22 mouse cellular contexts compared by ENCODE assay signal in genomic region chr7:75500793-75501192, GRCm38 (mm10). TPM values are rescaled to one million over a fixed set of nuclear protein-coding genes. Genes with fewer than 3 reads are reported as not detected.
DNase-seq lines count a peak whose midpoint lies in the region; ATAC-seq and TF ChIP-seq lines count a peak whose summit lies in the region.
"Had no signal": no experiment of that assay in that cellular context is flagged by ENCODE, and none has a peak within 500 bp of the region (broad histone marks: within the 10 kb centered on the region; RNA-seq: fewer than 3 reads in every experiment).

No protein-coding gene starts in this region.

- H3K4me1 ChIP-seq in heart, embryonic 11.5 days (ENCODE audit: control insufficient read depth, insufficient read depth, low read length), result peaks cover 34% of the 10 kb centered on the region
- H3K4me1 ChIP-seq in intestine, postnatal 0 days (replicated peaks; ENCODE audit: control insufficient read depth, insufficient read depth, low read length), result peaks cover 17% of the 10 kb centered on the region; the same call in 1 of the 2 replicates
- H3K4me1 ChIP-seq in intestine, embryonic 15.5 days (replicated peaks), result peaks cover 3% of the 10 kb centered on the region
- H3K4me1 ChIP-seq: hindbrain, embryonic 12.5 days had no signal

- no peak overlapping the region for H3K4me3 ChIP-seq in heart, embryonic 11.5 days (ENCODE audit: low read depth, low read length)
- H3K4me3 ChIP-seq in intestine, postnatal 0 days (ENCODE audit: low read depth, low read length), result no peak overlapping the region
- no peak overlapping the region for H3K4me3 ChIP-seq in intestine, embryonic 15.5 days (replicated peaks)
- H3K4me3 ChIP-seq: embryonic facial prominence, embryonic 10.5 days; forebrain, embryonic 13.5 days; heart, embryonic 12.5 days; hindbrain, embryonic 12.5 days had no signal

- DNase-seq in heart, adult 9 months (ENCODE audit: low spot score in 2 of 2), result no peak
- peak; percentile 58 for DNase-seq in Muller cell, postnatal 12 days (ENCODE audit: inconsistent ontology term)
- no peak for DNase-seq in urinary bladder, postnatal 10 days (ENCODE audit: low spot score)
- no peak for DNase-seq in cerebellum, postnatal 4 days (ENCODE audit: low spot score in 2 of 2)
- DNase-seq: adrenal gland, postnatal 10 days; cerebellum, adult 18-20 months; cerebellum, adult 9-11 months; cerebellum, postnatal 36 days; forebrain, postnatal 0 days; gastrocnemius, postnatal 14 days; heart, postnatal 4 days; kidney, adult 2 months had no signal

- no peaks in the 10 kb centered on the region for H3K27me3 ChIP-seq in heart, embryonic 11.5 days (ENCODE audit: control insufficient read depth, insufficient read depth, low read length)
- no peaks in the 10 kb centered on the region for H3K27me3 ChIP-seq in intestine, postnatal 0 days (replicated peaks; ENCODE audit: control insufficient read depth, insufficient read depth, low read length)
- H3K27me3 ChIP-seq in intestine, embryonic 15.5 days (replicated peaks), result no peaks in the 10 kb centered on the region
- H3K27me3 ChIP-seq: forebrain, embryonic 13.5 days; heart, embryonic 12.5 days; hindbrain, embryonic 12.5 days had no signal

- H3K9ac ChIP-seq in heart, embryonic 11.5 days (ENCODE audit: low read depth, low read length), result no peak overlapping the region
- no peak overlapping the region for H3K9ac ChIP-seq in intestine, postnatal 0 days (ENCODE audit: low read depth, low read length)
- H3K9ac ChIP-seq in intestine, embryonic 15.5 days, result no peak overlapping the region
- H3K9ac ChIP-seq: forebrain, embryonic 13.5 days; forebrain, postnatal 0 days; heart, embryonic 12.5 days; hindbrain, embryonic 12.5 days had no signal

- H3K27ac ChIP-seq in heart, embryonic 11.5 days (ENCODE audit: low read depth, low read length), result peak overlapping the region; percentile 3; the same call in 1 of the 2 replicates
- peak overlapping the region; percentile 23 for H3K27ac ChIP-seq in intestine, postnatal 0 days (ENCODE audit: low read depth, low read length)
- no peak overlapping the region for H3K27ac ChIP-seq in intestine, embryonic 15.5 days
- H3K27ac ChIP-seq: embryonic facial prominence, embryonic 10.5 days; forebrain, embryonic 13.5 days; hindbrain, embryonic 12.5 days had no signal

- H3K36me3 ChIP-seq in heart, embryonic 11.5 days (ENCODE audit: control insufficient read depth, insufficient read depth, low read length), result no peaks in the 10 kb centered on the region
- no peaks in the 10 kb centered on the region for H3K36me3 ChIP-seq in intestine, postnatal 0 days (ENCODE audit: control insufficient read depth, insufficient read depth)
- no peaks in the 10 kb centered on the region for H3K36me3 ChIP-seq in intestine, embryonic 15.5 days
- H3K36me3 ChIP-seq: embryonic facial prominence, embryonic 10.5 days; G1E; heart, embryonic 12.5 days; hindbrain, embryonic 12.5 days had no signal

- H3K4me2 ChIP-seq in heart, embryonic 11.5 days, result no peak overlapping the region
- no peak overlapping the region for H3K4me2 ChIP-seq in intestine, postnatal 0 days (replicated peaks; ENCODE audit: low read depth)
- no peak overlapping the region for H3K4me2 ChIP-seq in intestine, embryonic 15.5 days (replicated peaks)
- H3K4me2 ChIP-seq: forebrain, embryonic 13.5 days; heart, embryonic 12.5 days; hindbrain, embryonic 12.5 days had no signal

- TF ChIP-seq CTCF in intestine, postnatal 0 days (IDR thresholded peaks at IDR 0.05; ENCODE audit: low read depth), result no peak

- no peaks in the 10 kb centered on the region for H3K9me3 ChIP-seq in heart, embryonic 11.5 days (replicated peaks; ENCODE audit: control insufficient read depth, low read length)
- H3K9me3 ChIP-seq in intestine, postnatal 0 days (ENCODE audit: control insufficient read depth), result no peaks in the 10 kb centered on the region
- H3K9me3 ChIP-seq in intestine, embryonic 15.5 days, result no peaks in the 10 kb centered on the region
- H3K9me3 ChIP-seq: embryonic facial prominence, embryonic 10.5 days; forebrain, embryonic 13.5 days; G1E; heart, embryonic 12.5 days; hindbrain, embryonic 12.5 days had no signal

- no peak for ATAC-seq in heart, embryonic 11.5 days (replicated peaks; ENCODE audit: insufficient number of reproducible peaks, low FRiP score, low TSS enrichment)
- ATAC-seq in intestine, postnatal 0 days, result no peak
- ATAC-seq in intestine, embryonic 15.5 days, result no peak
- ATAC-seq in megakaryocyte progenitor cell, adult 5-6 weeks (replicated peaks; ENCODE audit: poor library complexity), result 0 out of 2 replicates have a peak, but pooled peaks have one; percentile 17
- ATAC-seq: forebrain, embryonic 13.5 days; forebrain, postnatal 0 days; hindbrain, embryonic 16.5 days had no signal

- WGBS in heart, embryonic 11.5 days (ENCODE audit: insufficient replicate concordance), result 90% methylated on average over 4 of the region's 4 CpGs
- 71% methylated on average over 4 of the region's 4 CpGs for WGBS in intestine, postnatal 0 days
- WGBS in intestine, embryonic 15.5 days, result 87% methylated on average over 4 of the region's 4 CpGs

RNA-seq across cellular contexts. Expression of gene Akap13, which starts 45.5 kb away (rescaled TPM):
- polyA plus RNA-seq in heart, embryonic 11.5 days (2014; fragmentation: Nextera tagmentation; extraction: Ambion mirVana), result 49.0 and 68.1 TPM in 2 replicates
- polyA plus RNA-seq in intestine, postnatal 0 days (2015; fragmentation: Nextera tagmentation; extraction: Ambion mirVana), result 17.4 and 19.9 TPM in 2 replicates
- polyA plus RNA-seq in intestine, embryonic 15.5 days (2015; fragmentation: Nextera tagmentation; extraction: Ambion mirVana), result 29.4 and 31.2 TPM in 2 replicates
- total RNA-seq in megakaryocyte progenitor cell, adult 5-6 weeks (2015), result 69.3 and 93.1 TPM in 2 replicates
- 165 and 173 TPM in 2 replicates for total RNA-seq in megakaryocyte progenitor cell, adult 5-6 weeks (2017)
